Mouse (Mus musculus) left cerebral cortex, adult 11 months (tissue): Measurements from ENCODE around the gene AU021092.

Experiments used
- DNase-seq: peaks from one replicate; pipeline ENCODE4 v3.0.0; 2022; ENCODE audit warnings: low spot score

The AU021092 gene

DNA sequence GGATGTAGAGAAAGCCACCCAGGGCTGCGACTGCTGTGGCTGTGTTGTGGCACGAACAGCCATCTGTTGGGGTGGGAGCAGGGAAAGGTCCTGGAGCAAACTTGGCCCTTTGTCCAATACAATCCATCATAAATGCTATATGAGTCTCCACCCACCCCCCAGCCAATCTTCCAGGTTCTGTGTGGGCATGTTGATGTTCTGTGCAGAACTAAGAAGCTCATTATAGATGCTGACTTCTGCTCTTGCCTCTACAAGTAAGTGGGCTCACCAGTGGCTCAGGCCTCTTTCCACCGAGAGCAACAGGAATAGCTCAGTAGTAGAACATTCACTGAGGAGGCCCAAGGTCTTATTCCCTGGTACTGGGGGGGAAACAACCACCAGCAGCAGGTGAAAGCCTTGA lies 9.9 kb downstream of the AU021092 start:
- no peak for DNase-seq

DNA sequence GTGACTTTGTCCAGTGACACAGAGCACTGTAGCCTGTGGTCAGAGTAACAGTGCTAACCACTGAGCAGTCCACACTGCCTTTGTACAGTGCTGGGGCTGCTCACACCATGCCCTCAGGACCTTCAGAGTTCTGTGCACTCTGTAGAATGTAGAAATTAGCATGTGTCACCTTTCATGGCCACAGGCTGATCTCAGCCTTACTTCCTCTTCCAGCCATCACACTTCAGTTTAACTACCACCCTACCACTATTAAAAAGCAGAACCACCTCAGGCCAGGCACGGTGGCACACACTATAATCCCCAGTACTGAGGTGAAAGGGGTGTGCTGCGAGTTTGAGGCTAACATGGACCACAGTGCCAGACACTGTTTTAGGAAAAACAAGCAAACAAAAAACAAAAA lies 11.7 kb downstream of the AU021092 start:
- no peak for DNase-seq

DNA sequence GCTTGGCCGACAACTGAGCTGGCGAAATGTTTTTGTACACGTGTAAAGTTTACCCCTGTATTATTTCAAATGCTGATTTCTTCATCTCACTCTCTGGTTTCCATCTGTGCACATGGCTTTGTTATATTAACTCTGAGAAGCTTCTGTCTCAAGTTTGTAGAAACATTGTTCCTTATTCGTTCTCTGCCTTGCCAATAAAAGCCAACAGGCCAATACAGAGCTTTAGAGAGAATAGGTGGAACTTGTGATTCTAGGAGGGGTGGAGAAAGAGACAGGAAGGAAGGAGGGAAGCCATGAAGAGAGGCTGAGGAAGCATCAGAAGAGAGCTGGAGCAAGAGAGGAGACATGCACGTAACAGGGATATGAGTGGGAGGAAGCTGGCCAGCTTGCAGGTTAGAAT lies 16.0 kb downstream of the AU021092 start:
- no peak for DNase-seq

DNA sequence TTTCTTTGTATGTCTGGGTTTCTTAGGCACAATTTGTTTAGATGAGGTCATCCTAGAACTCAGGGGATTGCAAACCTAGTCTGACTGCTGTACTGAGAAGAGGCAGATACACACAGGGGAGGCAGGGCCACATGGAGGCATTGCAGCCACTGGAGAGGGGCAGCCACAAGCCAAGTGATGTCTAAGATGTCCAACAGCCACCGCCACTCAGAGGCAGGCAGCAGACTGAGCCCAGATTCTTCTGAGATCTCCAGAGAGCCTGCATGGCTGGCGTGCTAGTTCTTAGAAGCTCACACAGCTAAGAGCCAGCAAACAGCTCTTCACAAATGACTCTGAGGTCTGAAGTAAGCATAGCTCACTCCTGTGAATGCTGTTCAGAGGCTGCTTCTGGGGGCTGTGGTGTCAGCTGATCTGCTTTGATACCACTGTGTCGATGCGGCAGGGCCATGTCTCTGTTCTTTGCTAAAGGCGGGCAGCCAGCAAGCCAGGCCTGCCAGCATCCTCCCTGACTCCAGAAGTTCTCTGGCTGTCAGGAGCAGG lies 16.6 kb downstream of the AU021092 start:
- no peak for DNase-seq

DNA sequence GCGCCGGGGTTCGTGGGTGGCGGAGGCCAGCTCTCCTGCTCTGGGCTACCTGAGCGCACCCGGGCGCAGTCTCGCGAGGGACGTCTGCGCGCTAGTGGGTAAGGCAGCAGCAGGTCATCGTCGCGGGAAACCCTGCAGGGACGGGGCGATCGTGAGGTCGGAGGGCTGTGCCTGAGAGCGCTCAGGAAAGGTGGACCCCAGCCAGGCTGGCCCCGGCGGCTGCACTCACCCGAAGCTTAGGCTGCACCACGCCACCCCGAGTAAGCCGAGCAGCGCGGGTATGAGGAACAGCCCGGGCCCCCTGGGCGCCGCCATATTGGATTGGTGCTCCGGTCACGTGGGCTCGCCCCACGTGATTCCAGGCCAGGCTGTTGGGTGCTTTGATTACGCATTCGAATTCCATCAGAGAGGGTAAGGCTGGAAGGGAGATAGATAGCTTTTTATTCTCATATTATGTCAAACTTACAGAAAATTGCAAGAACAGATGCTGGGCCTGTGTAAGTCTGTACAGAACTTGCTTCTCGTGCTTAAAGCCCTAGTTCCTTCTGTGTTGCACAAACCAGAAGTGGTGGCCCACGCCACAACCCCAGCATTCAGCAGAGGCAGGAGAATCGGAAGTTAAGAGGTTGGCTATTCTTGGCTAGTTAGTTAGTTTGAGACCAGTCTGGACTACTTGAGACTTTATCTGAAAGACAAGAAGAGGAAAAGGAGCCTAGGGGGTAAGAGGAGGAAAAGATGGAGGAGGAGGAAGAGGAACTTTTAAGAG lies 18.2 kb downstream of the AU021092 start, which contains the start of gene Nagpa:
TSS of gene Nagpa (minus strand) at position 345 of the 766 bp plus-strand sequence.
- DNase-seq = peak; percentile 77

DNA sequence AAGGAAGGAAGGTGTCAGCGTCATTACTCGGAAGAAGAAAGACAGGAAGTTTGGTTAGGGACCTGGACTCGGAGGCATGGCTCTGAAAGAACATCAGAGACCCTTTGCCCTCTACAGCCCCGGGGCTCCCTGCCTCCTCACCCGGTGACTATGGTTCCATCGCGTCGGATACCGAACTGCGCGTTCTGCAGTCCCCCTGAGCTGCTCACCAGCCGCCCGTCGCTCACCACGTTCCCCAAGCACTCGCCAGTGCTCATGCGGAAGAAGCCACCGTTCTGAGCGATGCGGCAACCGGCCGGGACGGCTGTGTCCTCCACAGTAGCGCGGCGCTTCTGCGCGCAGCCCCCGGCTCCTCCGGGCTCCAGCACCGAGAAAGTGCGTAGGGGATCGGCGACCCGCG lies 18.9 kb downstream of the AU021092 start:
- DNase-seq = no peak

DNA sequence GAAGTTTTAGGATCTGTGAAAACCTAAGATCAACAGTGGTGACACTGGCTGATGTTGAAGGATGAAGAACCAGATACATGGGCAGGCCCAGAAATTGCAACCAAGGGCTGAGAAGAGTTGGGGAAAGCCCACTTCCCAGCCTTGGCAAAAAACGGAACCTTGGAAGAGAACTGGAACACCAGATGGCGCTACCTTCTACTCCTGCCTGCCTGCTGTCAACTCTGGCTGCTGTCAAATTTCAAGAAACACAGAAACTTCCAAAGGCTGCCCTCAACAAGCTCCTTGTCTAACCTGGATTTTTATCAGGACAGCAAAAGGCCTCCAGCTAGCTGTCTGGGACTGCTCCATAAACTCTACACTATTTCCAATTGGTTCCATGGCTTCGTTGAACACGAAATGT lies 19.4 kb downstream of the AU021092 start:
- no peak for DNase-seq

DNA sequence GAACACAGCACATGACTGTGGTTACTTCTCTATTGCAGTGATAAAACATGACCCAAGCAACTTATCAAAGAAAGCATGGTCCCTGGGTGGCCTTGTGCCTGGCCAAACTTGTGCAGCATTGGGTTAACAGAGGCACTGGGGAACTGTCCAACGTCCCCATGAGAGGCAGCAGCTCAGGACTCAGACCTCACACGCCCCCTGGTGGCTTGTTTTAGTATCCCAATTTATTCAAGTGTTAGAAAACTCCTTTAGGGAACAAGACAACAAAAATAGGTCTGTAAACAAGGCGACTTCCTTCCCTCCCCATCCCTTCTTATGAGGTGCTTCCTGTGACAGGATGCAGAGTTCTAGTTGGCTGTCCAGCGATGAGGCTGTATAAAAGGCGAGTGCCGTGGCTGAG lies 27.0 kb downstream of the AU021092 start:
- DNase-seq = peak; percentile 29

DNA sequence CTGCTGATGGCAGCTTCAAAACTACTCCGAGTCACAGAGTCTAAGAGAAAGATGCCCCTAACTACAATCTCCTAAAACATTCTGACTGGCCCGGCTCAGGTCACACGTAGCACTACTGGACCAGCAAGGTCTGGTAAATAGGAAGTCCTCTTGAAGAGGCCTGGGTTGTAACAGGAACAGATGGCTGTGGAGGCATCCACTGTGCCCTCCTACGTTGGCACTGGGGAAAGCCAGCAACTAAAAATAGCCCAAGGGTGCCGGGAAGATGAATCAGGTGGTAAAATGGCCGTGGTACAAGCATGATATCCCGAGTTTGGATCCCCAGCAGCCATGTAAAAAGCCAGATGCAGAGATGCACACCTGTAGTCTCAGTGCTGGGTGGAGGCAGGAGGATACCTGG lies 35.9 kb downstream of the AU021092 start:
- DNase-seq = peak; percentile 45

DNA sequence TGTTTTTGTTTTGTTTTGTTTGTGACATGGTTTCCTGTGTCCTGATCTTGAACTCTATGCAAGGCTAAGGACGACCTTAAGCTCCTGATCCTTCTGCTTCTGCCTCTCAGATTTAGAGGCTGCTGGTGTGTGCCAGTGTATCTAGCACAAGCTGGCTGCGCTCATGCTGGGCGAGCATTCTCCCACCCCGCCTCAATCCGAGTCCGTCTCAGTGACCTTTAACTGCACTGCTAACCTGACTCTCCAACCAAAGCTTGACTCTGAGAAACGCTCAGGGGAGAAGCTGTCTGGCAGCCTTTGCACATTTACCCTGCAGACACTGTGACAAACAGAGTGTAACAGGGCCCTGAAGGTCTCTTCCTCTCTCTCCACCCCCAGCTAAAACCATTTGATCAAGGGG lies 36.4 kb downstream of the AU021092 start:
- no peak for DNase-seq

DNA sequence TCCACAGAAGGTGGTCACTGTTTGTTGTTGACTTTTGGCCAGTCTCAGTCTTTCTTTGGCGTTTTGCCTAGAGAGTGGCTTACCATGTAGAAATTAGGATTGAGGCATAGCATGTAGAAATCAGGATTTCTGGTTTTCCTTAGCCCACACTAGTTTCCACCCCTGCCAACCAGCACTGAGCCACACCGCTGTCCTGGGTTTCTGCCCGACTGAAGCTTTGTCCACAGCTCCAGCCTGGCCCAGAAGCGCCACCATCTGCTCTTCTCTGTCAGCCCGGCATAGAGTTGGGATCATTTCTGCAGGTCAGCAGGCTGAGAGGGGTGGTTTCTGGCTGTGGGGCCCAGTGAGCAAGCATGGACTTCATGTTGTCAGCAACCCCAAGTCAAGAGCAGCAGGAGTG lies 37.1 kb downstream of the AU021092 start:
- no peak for DNase-seq

DNA sequence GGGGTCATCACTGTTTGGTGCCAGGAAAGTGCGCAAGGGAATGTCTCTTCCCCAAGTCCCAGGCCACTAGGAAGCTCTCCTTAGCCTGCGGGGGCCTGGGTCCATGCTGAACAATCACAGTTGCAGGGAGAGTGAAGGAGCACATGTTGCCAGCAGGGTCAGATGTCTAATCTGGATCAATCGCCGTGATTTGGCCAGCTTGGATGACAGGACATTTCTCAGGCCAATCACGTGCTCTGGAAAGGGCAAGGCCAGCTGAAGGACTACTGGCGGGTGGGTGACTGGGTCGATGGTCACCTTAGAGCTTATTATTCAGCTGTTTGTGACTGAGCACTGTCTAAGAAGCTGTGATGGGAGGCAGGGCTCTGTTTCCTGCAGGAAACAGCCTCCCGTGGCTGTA lies 38.0 kb downstream of the AU021092 start:
- no peak for DNase-seq

DNA sequence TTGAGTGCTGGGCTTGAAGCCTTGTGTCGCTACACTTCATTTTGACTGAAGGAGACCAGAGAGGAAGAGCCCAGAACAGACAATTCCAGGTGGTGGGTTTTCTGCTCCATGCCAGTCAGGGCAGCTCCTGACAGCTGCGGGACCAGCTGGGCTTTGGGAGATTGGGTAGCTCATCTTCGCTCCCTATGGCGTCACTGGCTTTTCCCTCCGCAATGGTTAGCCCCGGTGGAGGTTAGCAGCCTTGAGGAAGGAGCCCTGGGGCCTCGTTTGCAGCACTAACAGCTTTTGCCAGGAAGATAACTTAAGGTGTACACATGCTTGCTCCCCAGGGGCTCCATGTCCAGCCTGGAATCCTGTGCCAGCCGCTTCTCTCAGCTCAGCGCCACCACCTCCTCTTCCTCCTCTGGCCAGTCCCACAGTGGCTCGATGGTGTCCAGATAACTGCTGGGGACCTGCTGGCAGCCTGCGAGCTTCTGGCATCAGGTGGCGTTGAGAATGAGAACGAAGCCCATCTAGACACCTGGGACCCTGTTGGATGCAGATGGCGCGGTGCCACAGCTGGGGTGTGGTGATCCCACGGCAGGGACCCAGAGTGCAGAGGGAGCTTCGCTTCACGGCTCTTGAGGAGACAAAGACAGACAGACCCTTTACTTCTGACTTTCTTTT lies 38.7 kb downstream of the AU021092 start:
- no peak for DNase-seq

DNA sequence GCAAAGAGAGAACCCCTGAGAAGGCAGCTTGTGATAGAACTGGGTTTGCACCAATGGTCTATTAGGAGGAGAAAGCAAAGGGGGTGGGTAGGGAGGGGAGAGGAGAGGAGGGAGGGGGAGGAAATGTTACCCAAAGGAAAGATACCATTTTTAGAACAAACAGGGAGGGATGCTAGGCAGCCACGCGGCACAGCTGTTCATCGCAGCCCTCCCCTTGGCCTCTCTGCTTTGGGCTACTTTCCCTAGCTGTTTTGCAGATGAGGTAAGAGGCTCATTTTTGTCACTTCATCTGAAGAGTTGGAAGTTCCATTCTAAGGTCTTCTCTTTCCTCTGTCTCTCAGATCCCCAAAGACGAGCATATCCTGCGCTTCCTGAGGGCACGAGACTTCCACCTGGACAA lies 49.5 kb downstream of the AU021092 start:
- DNase-seq = no peak

DNA sequence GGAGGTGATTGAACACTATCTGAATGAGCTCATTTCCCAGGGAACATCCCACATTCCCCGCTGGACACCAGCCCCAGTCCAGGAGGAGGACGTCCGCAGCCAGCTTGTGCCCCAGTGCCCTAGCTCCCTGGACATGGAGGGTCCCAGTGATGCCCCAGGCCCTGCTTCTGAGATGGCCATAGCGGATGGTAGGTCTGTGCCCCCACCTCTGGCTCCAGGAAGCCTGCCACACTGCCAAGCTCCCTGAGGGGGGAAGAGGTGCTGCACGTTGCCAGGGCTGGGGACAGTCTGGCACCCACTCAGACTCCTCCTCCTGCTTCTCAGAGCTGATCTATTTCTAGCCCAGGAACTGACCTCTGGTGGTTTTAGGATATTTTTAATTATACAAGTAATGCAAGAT lies 53.3 kb downstream of the AU021092 start:
- no peak for DNase-seq

DNA sequence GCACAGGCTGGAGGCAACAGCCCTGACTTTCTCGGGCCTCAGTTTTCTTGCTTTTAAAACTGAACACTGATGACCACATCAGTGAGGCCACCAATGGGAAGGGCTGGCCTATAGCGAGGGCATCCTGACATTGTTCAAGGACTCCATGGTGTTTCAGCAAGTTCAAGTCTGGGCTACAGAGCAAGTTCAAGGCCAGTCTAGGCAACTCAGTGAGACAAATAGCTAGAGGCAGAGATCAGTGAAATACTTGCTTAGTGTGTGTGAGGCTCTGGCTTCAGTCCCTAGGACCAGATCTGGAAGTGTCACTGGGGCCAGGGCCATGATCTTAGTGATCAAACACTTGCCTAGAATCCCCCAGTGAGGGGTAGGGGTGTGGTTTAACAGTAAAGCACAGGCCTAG lies 54.1 kb downstream of the AU021092 start:
- no peak for DNase-seq

DNA sequence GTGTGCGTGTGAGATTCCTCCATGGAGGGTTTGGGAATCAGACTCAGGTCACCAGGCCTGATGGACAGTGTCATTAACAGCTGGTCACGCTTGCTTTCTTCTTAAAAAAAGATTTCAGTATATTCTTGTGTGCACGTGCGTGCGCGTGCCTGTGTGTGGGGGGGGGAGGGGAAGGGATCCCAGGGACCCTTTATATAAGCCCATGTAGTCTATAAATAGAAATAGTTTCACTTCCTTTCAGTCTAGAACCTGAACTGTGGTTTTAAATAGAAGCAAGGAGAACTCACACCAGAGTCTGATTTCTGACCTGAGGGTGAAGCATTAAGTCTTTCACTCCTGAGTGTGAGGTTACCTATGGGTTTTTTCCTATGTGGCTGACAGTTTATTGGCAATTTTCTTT lies 57.8 kb downstream of the AU021092 start:
- no peak for DNase-seq
